Mouse (Mus musculus) bone marrow, adult 2 months (tissue): Measurements from ENCODE around the gene Cd3g.

ENCODE experiments used
- CTCF ChIP-seq: fragments of 200-500 bp; IDR thresholded peaks from 2 replicates; pipeline ENCODE4 v1.5.1; 2011; ENCODE audit warnings: low read length, control low read depth; ENCODE audit not compliant: control insufficient read depth, insufficient read depth
- POLR2A ChIP-seq: fragments of 200-500 bp; IDR thresholded peaks from 2 replicates; pipeline ENCODE4 v1.6.1; 2011; ENCODE audit warnings: low read depth, mild to moderate bottlenecking, control low read depth, low read length, borderline replicate concordance; ENCODE audit not compliant: control insufficient read depth

- no peak for TF ChIP-seq CTCF
- TF ChIP-seq POLR2A = no peak
These were observed 35.6 kb upstream of the Cd3g start for GRCm38 (mm10) chr9:45015841-45016240.
